Mouse (Mus musculus) spleen, adult 2 months (tissue): ENCODE data around the gene Fosb. TPM values are rescaled to one million over a fixed set of nuclear protein-coding genes. Genes with fewer than 3 reads are reported as not detected.
A peak's percentile ranks its signal among the peaks of the same experiment; 100 is the strongest.

Experiments
- DNase-seq, 2 experiments: peaks; one replicate each; pipeline versions ENCODE4 v3.0.0 to v3.0.0-alpha.2; 2012 to 2021; ENCODE audit warnings: low spot score in 2 of 2, low read depth in 1 of 2
- H3K27ac ChIP-seq: fragments of 200-500 bp; 2 replicates; pipeline ENCODE4 v1.5.1; 2012; ENCODE audit warnings: low read length, inconsistent platforms; ENCODE audit not compliant: insufficient read depth
- H3K27me3 ChIP-seq: fragments of 200-500 bp; 2 replicates; pipeline ENCODE4 v1.6.1; 2012; ENCODE audit warnings: mild to moderate bottlenecking, moderate library complexity, low read length, inconsistent platforms; ENCODE audit not compliant: control insufficient read depth, insufficient read depth
- H3K36me3 ChIP-seq: fragments of 200-500 bp; 2 replicates; pipeline ENCODE4 v1.6.1; 2012; ENCODE audit warnings: mild to moderate bottlenecking, low read length, inconsistent platforms; ENCODE audit not compliant: control insufficient read depth, insufficient read depth
- H3K4me1 ChIP-seq: fragments of 200-500 bp; 2 replicates; pipeline ENCODE4 v1.6.1; 2011; ENCODE audit warnings: inconsistent platforms; ENCODE audit not compliant: control insufficient read depth, insufficient read depth, insufficient read length
- H3K4me3 ChIP-seq: fragments of 200-500 bp; 2 replicates; pipeline ENCODE4 v1.5.1; 2011; ENCODE audit warnings: mild to moderate bottlenecking, inconsistent platforms; ENCODE audit not compliant: insufficient read depth, insufficient read length; ENCODE audit errors: extremely low read depth
- CTCF ChIP-seq: fragments of 200-500 bp; IDR thresholded peaks from 2 replicates; pipeline ENCODE4 v1.5.1; 2011; ENCODE audit warnings: mild to moderate bottlenecking, inconsistent platforms; ENCODE audit not compliant: insufficient read depth, insufficient read length, insufficient replicate concordance; ENCODE audit errors: extremely low read depth
- POLR2A ChIP-seq: fragments of 200-500 bp; IDR thresholded peaks from 2 replicates; pipeline ENCODE4 v1.6.1; 2011; ENCODE audit warnings: low read depth, low read length, inconsistent platforms
- WGBS: fragments of 180-500 bp; shearing (Covaris S2); methylation state at CpG from one replicate; pipeline ENCODE4 v1.1.7; 2018; 5-methylcytosine and 5-hydroxymethylcytosine counted together
- polyA plus RNA-seq: library from polyadenylated mRNA; depleted of rRNA; stranded (reverse); fragments of >200 nt; gene quantifications from 2 replicates; pipeline ENCODE4 v1.2.3, GENCODE M21; 2012

The Fosb gene
- polyA plus RNA-seq, 1 experiment: 1.6 TPM

DNA sequence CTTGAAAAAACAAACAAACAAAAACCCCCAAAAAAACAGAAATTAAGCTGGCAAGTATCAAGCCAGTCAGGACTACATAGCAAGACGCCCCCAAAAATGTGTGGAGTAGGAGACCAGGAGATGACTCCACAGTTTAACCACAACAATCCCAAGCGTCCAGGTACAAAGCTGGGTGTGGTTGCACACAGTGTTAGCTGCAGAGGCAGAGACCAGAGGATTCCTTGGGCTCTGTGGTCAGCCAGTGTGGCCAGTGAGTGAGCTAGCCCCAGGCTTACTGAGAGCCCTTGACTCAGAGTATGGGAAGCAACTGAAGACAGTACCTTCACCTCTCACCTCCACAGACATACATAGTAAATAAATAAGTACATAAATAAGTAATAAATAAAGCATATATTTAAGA, 22.1 kb upstream of the Fosb start:
- WGBS: 66% methylated on average over 2 of the region's 2 CpGs
- H3K27me3 ChIP-seq: no peaks in the 10 kb centered on the region
- H3K36me3 ChIP-seq: no peaks in the 10 kb centered on the region
- no peak for TF ChIP-seq POLR2A
- no peak overlapping the region for H3K4me3 ChIP-seq
- no peak overlapping the region for H3K27ac ChIP-seq
- H3K4me1 ChIP-seq: peaks cover 12% of the 10 kb centered on the region
- DNase-seq: no peak

GRCm38 (mm10) chr7:19328425-19328824, 18.6 kb upstream of the Fosb start:
- no peak for TF ChIP-seq POLR2A

GRCm38 (mm10) chr7:19327782-19328181, 17.9 kb upstream of the Fosb start:
- no peaks in the 10 kb centered on the region for H3K36me3 ChIP-seq
- no peak for DNase-seq
- H3K4me3 ChIP-seq: no peak overlapping the region
- peaks cover 26% of the 10 kb centered on the region for H3K4me1 ChIP-seq
- peaks cover 2% of the 10 kb centered on the region; the same call in 1 of the 2 replicates for H3K27me3 ChIP-seq
- 62% methylated on average over 5 of the region's 5 CpGs for WGBS
- H3K27ac ChIP-seq: no peak overlapping the region
- TF ChIP-seq CTCF (no peak), POLR2A (no peak)

More at GRCm38 (mm10) chr7:19328425-19328824, 18.6 kb upstream of the Fosb start:
- Histone ChIP-seq H3K36me3 (no peaks in the 10 kb centered on the region), H3K4me1 (peaks cover 26% of the 10 kb centered on the region), H3K27ac (no peak overlapping the region), H3K4me3 (no peak overlapping the region), H3K27me3 (peaks cover 2% of the 10 kb centered on the region; the same call in 1 of the 2 replicates)
- no peak for DNase-seq

GRCm38 (mm10) chr7:19327128-19327527, 17.3 kb upstream of the Fosb start:
- WGBS: 5% methylated on average over 22 of the region's 22 CpGs
- Histone ChIP-seq H3K27me3 (peaks cover 2% of the 10 kb centered on the region; the same call in 1 of the 2 replicates), H3K27ac (no peak overlapping the region), H3K36me3 (no peaks in the 10 kb centered on the region), H3K4me3 (no peak overlapping the region), H3K4me1 (peaks cover 21% of the 10 kb centered on the region; the same call in 1 of the 2 replicates)
- DNase-seq: no peak
- no peak for TF ChIP-seq POLR2A
- no peak for TF ChIP-seq CTCF

DNA sequence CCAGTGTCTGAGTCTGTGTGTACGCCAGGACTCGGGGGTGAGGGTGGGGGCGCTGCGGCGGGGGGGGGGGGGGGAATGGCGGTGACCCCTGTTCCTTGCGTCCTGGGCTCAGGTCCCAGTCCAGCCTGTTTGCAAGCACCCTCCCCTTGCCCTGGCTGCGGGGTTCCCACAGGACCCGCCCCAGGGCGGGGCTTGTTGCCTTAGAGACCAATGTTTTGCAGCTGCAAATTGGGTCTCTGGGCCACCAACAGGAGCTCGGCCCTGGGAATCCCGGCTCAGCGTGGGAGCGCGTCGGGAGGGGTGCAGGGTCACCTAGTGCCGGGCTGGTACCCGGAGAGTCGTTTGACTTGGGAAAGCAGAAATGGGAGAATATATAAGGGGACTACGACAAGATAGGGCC, 16.5 kb upstream of the Fosb start:
- no peak for DNase-seq
- H3K36me3 ChIP-seq: no peaks in the 10 kb centered on the region
- H3K27me3 ChIP-seq: peaks cover 2% of the 10 kb centered on the region; the same call in 1 of the 2 replicates
- 2% methylated on average over 20 of the region's 20 CpGs for WGBS
- no peak overlapping the region for H3K27ac ChIP-seq
- TF ChIP-seq POLR2A (no peak), CTCF (no peak)
- H3K4me1 ChIP-seq: peaks cover 23% of the 10 kb centered on the region; the same call in 1 of the 2 replicates
- no peak overlapping the region for H3K4me3 ChIP-seq

DNA sequence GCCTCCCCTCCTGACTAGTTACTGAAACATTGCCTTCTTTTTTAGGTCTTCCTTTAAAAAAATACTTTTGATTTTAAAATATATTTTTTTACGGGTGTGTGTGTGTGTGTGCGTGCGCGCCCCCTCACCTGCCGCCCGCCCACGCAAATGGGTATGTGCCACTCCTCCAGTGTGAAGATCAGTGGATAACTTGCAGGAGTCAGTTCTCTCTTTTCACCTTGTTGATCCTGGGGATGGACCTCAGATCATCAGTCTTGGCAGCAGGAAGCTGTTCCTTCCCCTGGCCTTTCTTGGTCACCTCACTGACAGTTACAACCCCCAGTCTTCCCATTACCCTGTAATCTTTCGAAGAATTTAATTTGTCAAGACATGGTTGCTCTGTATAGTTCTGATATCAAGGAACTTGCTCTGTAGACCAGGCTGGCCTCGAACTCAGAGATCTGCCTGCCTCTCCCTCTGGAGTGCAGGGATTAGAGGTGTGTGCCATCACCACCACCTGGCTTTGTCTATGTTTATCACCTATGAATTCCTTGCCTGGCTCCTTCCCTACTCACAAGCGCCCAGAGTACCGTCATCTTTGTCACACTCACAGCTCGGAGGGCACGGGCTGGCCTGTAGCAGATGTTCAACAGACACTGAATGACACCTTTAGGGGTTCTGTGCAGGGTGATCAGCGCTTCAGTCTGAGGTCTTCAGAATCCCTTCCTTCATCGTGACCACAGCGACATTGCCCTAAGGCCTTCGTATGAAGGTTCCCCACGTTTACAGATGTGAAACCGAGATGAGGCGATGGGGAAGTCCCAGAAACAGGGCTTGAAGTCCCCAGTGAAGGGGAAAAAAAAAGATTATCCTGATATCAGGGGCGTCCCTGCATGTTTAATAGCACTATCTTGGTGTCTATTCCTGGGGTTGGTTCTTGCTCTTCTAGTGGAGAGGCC, 15.7 kb upstream of the Fosb start:
- Histone ChIP-seq H3K4me1 (peaks cover 27% of the 10 kb centered on the region; the same call in 1 of the 2 replicates), H3K36me3 (no peaks in the 10 kb centered on the region), H3K27me3 (peaks cover 2% of the 10 kb centered on the region; the same call in 1 of the 2 replicates), H3K4me3 (no peak overlapping the region), H3K27ac (no peak overlapping the region)
- 45% methylated on average over 21 of the region's 21 CpGs for WGBS
- peak; percentile 36 to 78 for DNase-seq
- TF ChIP-seq CTCF (no peak), POLR2A (no peak)

- Histone ChIP-seq H3K4me3 (no peak overlapping the region), H3K4me1 (peaks cover 38% of the 10 kb centered on the region; the same call in 1 of the 2 replicates), H3K27me3 (peaks cover 2% of the 10 kb centered on the region; the same call in 1 of the 2 replicates), H3K27ac (no peak overlapping the region), H3K36me3 (no peaks in the 10 kb centered on the region)
- DNase-seq: no peak
- TF ChIP-seq POLR2A (no peak), CTCF (no peak)
- 90% methylated on average over 11 of the region's 11 CpGs for WGBS
Measured at GRCm38 (mm10) chr7:19324221-19324620, 14.4 kb upstream of the Fosb start.
